8 mouse cellular contexts compared by ENCODE assay signal in the genomic region with DNA sequence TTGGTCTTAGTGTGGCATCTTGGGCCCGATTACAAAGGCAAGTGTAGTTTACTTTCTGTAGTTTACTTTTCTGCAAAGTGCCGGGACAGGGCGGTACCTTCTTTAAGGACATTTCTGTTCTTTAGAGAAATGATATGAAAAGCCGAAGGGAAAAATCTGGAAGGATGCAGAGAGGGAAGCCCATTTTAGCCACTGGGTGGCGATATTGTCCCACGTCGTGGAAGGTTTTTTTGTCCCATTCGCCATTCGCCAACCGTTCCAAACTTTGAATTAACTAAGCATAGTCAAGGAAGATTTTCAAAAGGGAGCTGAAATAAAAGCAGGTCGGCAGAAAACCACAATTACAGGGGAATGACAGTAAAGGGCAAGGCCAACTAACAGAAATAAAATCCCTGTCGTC. TPM values are rescaled to one million over a fixed set of nuclear protein-coding genes. Genes with fewer than 3 reads are reported as not detected.
DNase-seq lines count a peak whose midpoint lies in the region; ATAC-seq and TF ChIP-seq lines count a peak whose summit lies in the region.

No protein-coding gene starts in this region.

- TF ChIP-seq CTCF in G1E (IDR thresholded peaks at IDR 0.05; ENCODE audit: low read depth, low read length): peak; percentile 29; the same call in 1 of the 2 replicates
- peak; percentile 55; the same call in 1 of the 2 replicates for TF ChIP-seq CTCF in bone marrow, adult 2 months (IDR thresholded peaks at IDR 0.05; ENCODE audit: control insufficient read depth, insufficient read depth, low read length)

- H3K4me2 ChIP-seq in heart, embryonic 15.5 days: peak overlapping the region; percentile 42
- peak overlapping the region; percentile 48 for H3K4me2 ChIP-seq in lung, embryonic 15.5 days

- no peak for ATAC-seq in G1E (ENCODE audit: extremely low read depth, insufficient number of reproducible peaks, low FRiP score, poor library complexity, severe bottlenecking)
- no peak for ATAC-seq in heart, embryonic 15.5 days (replicated peaks; ENCODE audit: insufficient number of reproducible peaks, insufficient read depth, low FRiP score, low read depth)
- no peak for ATAC-seq in lung, embryonic 15.5 days (ENCODE audit: borderline replicate concordance, extremely low read depth, low FRiP score, low TSS enrichment)
- ATAC-seq in erythroid progenitor cell, adult 5-6 weeks (replicated peaks; ENCODE audit: low FRiP score, poor library complexity, severe bottlenecking): no peak

- no peak for TF ChIP-seq POLR2A in bone marrow, adult 2 months (IDR thresholded peaks at IDR 0.05; ENCODE audit: borderline replicate concordance, control insufficient read depth, low read depth, low read length)

- no peak overlapping the region for H3K27ac ChIP-seq in bone marrow, adult 2 months (ENCODE audit: control insufficient read depth, insufficient read depth, low read depth, low read length, poor library complexity)
- no peak overlapping the region for H3K27ac ChIP-seq in heart, embryonic 15.5 days
- no peak overlapping the region for H3K27ac ChIP-seq in lung, embryonic 15.5 days

- H3K27me3 ChIP-seq in G1E (ENCODE audit: insufficient read depth, low read length): peaks cover 1% of the 10 kb centered on the region
- H3K27me3 ChIP-seq in heart, embryonic 15.5 days: no peaks in the 10 kb centered on the region
- H3K27me3 ChIP-seq in lung, embryonic 15.5 days: no peaks in the 10 kb centered on the region

- no peaks in the 10 kb centered on the region for H3K4me1 ChIP-seq in G1E (ENCODE audit: insufficient read depth, low read depth, low read length)
- H3K4me1 ChIP-seq in bone marrow, adult 2 months (ENCODE audit: control insufficient read depth, insufficient read depth, low read length): no peaks in the 10 kb centered on the region
- H3K4me1 ChIP-seq in heart, embryonic 15.5 days (replicated peaks): no peaks in the 10 kb centered on the region
- H3K4me1 ChIP-seq in lung, embryonic 15.5 days: no peaks in the 10 kb centered on the region; the same call in 1 of the 2 replicates

- WGBS in bone marrow, adult 2 months: 3% methylated on average over 12 of the region's 12 CpGs
- WGBS in heart, embryonic 15.5 days: 3% methylated on average over 12 of the region's 12 CpGs
- WGBS in lung, embryonic 15.5 days: under 1% methylated on average over 12 of the region's 12 CpGs

- DNase-seq in G1E (ENCODE audit: low spot score): no peak
- DNase-seq in fibroblast of lung, adult 2 months (ENCODE audit: low read depth): peak; percentile 32
- DNase-seq in kidney, postnatal 4 days: peak; percentile 88
- DNase-seq in retina, embryonic 14.5 days (ENCODE audit: low spot score): peak; percentile 89

- no peaks in the 10 kb centered on the region for H3K36me3 ChIP-seq in G1E (replicated peaks)
- no peaks in the 10 kb centered on the region for H3K36me3 ChIP-seq in heart, embryonic 15.5 days
- no peaks in the 10 kb centered on the region for H3K36me3 ChIP-seq in lung, embryonic 15.5 days

- no peaks in the 10 kb centered on the region for H3K9me3 ChIP-seq in G1E (replicated peaks)
- no peaks in the 10 kb centered on the region for H3K9me3 ChIP-seq in heart, embryonic 15.5 days (replicated peaks)
- H3K9me3 ChIP-seq in lung, embryonic 15.5 days: no peaks in the 10 kb centered on the region

- no peak overlapping the region for H3K9ac ChIP-seq in heart, embryonic 15.5 days
- H3K9ac ChIP-seq in lung, embryonic 15.5 days: no peak overlapping the region

- no peak overlapping the region for H3K4me3 ChIP-seq in G1E (ENCODE audit: low read depth, low read length)
- no peak overlapping the region for H3K4me3 ChIP-seq in bone marrow, adult 2 months (replicated peaks; ENCODE audit: control insufficient read depth, low read depth, low read length)
- peak overlapping the region; percentile 15; the same call in 1 of the 2 replicates for H3K4me3 ChIP-seq in heart, embryonic 15.5 days
- no peak overlapping the region; the same call in 1 of the 2 replicates for H3K4me3 ChIP-seq in lung, embryonic 15.5 days

RNA-seq across cellular contexts. Expression of a gene that starts 13.3 kb away (rescaled TPM):
- total RNA-seq in G1E (2014; fragmentation: Nextera tagmentation) (36.3 and 49.9 TPM in 2 replicates), G1E (2017) (17.0 and 22.6 TPM in 2 replicates)
- polyA plus RNA-seq in G1E (2012): 1.8 TPM in 2 replicates
- 5.6 and 5.8 TPM in 2 replicates for polyA plus RNA-seq in bone marrow, adult 2 months (2011; ENCODE audit: insufficient read depth, insufficient read length, low replicate concordance, missing spikeins)
- 14.2 and 14.8 TPM in 2 replicates for polyA plus RNA-seq in heart, embryonic 15.5 days (2015; fragmentation: Nextera tagmentation; extraction: Ambion mirVana)
- 13.6 and 13.7 TPM in 2 replicates for polyA plus RNA-seq in lung, embryonic 15.5 days (2015; fragmentation: Nextera tagmentation; extraction: Ambion mirVana)
- total RNA-seq in erythroid progenitor cell, adult 5-6 weeks (2015; ENCODE audit: low replicate concordance): 16.2 and 18.4 TPM in 2 replicates
- 7.6 and 17.2 TPM in 2 replicates for total RNA-seq in erythroid progenitor cell, adult 5-6 weeks (2017; ENCODE audit: low replicate concordance)

RNA-seq across cellular contexts. Expression of a gene that starts 38.5 kb away (rescaled TPM):
- not detected in 2 replicates for total RNA-seq in G1E (2014; fragmentation: Nextera tagmentation)
- not detected in 2 replicates for total RNA-seq in G1E (2017)
- not detected in 2 replicates for polyA plus RNA-seq in G1E (2012)
- polyA plus RNA-seq in bone marrow, adult 2 months (2011; ENCODE audit: insufficient read depth, insufficient read length, low replicate concordance, missing spikeins): not detected in 2 replicates
- 0.26 TPM in 1 of 2 replicates, not detected in the other for polyA plus RNA-seq in heart, embryonic 15.5 days (2015; fragmentation: Nextera tagmentation; extraction: Ambion mirVana)
- 0.32 TPM in 1 of 2 replicates, not detected in the other for polyA plus RNA-seq in lung, embryonic 15.5 days (2015; fragmentation: Nextera tagmentation; extraction: Ambion mirVana)
- not detected in 2 replicates for total RNA-seq in erythroid progenitor cell, adult 5-6 weeks (2015; ENCODE audit: low replicate concordance)
- total RNA-seq in erythroid progenitor cell, adult 5-6 weeks (2017; ENCODE audit: low replicate concordance): not detected in 2 replicates
